Mouse (Mus musculus) neural tube, embryonic 15.5 days (tissue): ENCODE measurements around the gene 1700010B08Rik. TPM values are rescaled to one million over a fixed set of nuclear protein-coding genes. Genes with fewer than 3 reads are reported as not detected.
"Not testable (repeated sequence)": the region's sequence is repeated elsewhere in the genome, so short reads cannot be mapped to it uniquely, and the experiment has no call there.

Source experiments
- ATAC-seq: fragments of 200-750 bp; cut with Nextera tagmentation; 2 replicates; pipeline ENCODE4 v1.8.0; 2017; ENCODE audit warnings: mild to moderate bottlenecking, moderate TSS enrichment, moderate library complexity; ENCODE audit not compliant: low FRiP score
- H3K27ac ChIP-seq: fragments of 300-500 bp; sonication (generic); replicated peaks from 2 replicates; pipeline ENCODE4 v1.5.1; 2015; ENCODE audit warnings: mild to moderate bottlenecking, inconsistent platforms
- H3K27me3 ChIP-seq: fragments of 300-500 bp; sonication (generic); replicated peaks from 2 replicates; pipeline ENCODE4 v1.6.1; 2015; ENCODE audit warnings: inconsistent platforms
- H3K36me3 ChIP-seq: fragments of 300-500 bp; sonication (generic); 2 replicates; pipeline ENCODE4 v1.6.1; 2015; ENCODE audit warnings: inconsistent platforms
- H3K4me1 ChIP-seq: fragments of 300-500 bp; sonication (generic); 2 replicates; pipeline ENCODE4 v1.6.1; 2015; ENCODE audit warnings: inconsistent platforms
- H3K4me2 ChIP-seq: fragments of 300-500 bp; sonication (generic); 2 replicates; pipeline ENCODE4 v1.6.1; 2015; ENCODE audit warnings: inconsistent platforms, mild to moderate bottlenecking, moderate library complexity
- H3K4me3 ChIP-seq: fragments of 300-500 bp; sonication (generic); replicated peaks from 2 replicates; pipeline ENCODE4 v1.5.1; 2015; ENCODE audit warnings: mild to moderate bottlenecking, inconsistent platforms
- H3K9ac ChIP-seq: fragments of 300-500 bp; sonication (generic); replicated peaks from 2 replicates; pipeline ENCODE4 v1.6.1; 2015; ENCODE audit warnings: mild to moderate bottlenecking, inconsistent platforms
- H3K9me3 ChIP-seq: fragments of 300-500 bp; sonication (generic); replicated peaks from 2 replicates; pipeline ENCODE4 v1.6.1; 2016; ENCODE audit warnings: inconsistent platforms
- WGBS: fragments of 180-500 bp; shearing (Covaris S2); methylation state at CpG from one replicate; pipeline ENCODE4 v1.1.7; 2015; ENCODE audit warnings: mixed read lengths; 5-methylcytosine and 5-hydroxymethylcytosine counted together
- polyA plus RNA-seq: library from polyadenylated mRNA; unstranded; fragments of >200 nt; fragmentation: Nextera tagmentation; extraction: Ambion mirVana; gene quantifications from 2 replicates; pipeline ENCODE4 v1.2.1, GENCODE M21; 2015

The 1700010B08Rik gene
- not detected in 2 replicates for polyA plus RNA-seq

DNA sequence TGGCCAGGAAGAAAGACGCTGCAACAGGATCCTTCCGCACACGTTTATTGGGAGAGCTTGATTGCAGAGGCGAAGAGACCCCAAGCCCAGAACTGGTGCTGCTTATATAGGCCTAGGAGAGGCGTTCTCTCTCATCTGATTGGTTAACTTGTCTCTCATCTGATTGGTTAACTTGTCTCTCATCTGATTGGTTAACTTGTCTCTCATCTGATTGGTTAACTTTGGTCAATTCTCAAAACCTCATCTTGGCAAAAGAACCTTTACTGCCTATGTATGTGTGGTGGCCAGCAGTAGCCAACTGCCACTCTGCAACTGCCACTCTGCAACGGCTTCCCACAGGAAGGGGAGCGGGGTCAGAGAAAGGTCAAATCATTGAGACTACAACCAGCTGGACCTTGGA, at the start of gene 1700010B08Rik:
1700010B08Rik (plus strand) TSS at position 301 of the 400 bp plus-strand sequence.
- H3K36me3 ChIP-seq = not testable (repeated sequence)
- 86% methylated on average over 6 of the region's 7 CpGs for WGBS

GRCm38 (mm10) chr2:173672328-173672896, 46.8 kb upstream of the 1700010B08Rik start:
- H3K4me3 ChIP-seq = no peak overlapping the region
- no peaks in the 10 kb centered on the region for H3K9me3 ChIP-seq
- 48% methylated on average over 2 of the region's 2 CpGs for WGBS
- no peaks in the 10 kb centered on the region; the same call in 1 of the 2 replicates for H3K36me3 ChIP-seq
- peaks cover 12% of the 10 kb centered on the region; the same call in 1 of the 2 replicates for H3K4me1 ChIP-seq
- H3K4me2 ChIP-seq = no peak overlapping the region
- no peak overlapping the region for H3K27ac ChIP-seq
- H3K27me3 ChIP-seq = no peaks in the 10 kb centered on the region
- ATAC-seq = no peak
- H3K9ac ChIP-seq = no peak overlapping the region

More for the DNA sequence above, at the start of gene 1700010B08Rik:
- ATAC-seq, H3K27me3 ChIP-seq, H3K9ac ChIP-seq, H3K9me3 ChIP-seq, H3K27ac ChIP-seq, H3K4me2 ChIP-seq, H3K4me3 ChIP-seq: not testable (repeated sequence)
- peaks cover 12% of the 10 kb centered on the region for H3K4me1 ChIP-seq

- ATAC-seq = no peak
- H3K9ac ChIP-seq = no peak overlapping the region
- 87% methylated on average over 1 of the region's 1 CpGs for WGBS
- H3K27me3 ChIP-seq = no peaks in the 10 kb centered on the region
- peaks cover 12% of the 10 kb centered on the region; the same call in 1 of the 2 replicates for H3K4me1 ChIP-seq
- no peak overlapping the region for H3K4me2 ChIP-seq
- H3K4me3 ChIP-seq = no peak overlapping the region
- no peaks in the 10 kb centered on the region for H3K9me3 ChIP-seq
- no peak overlapping the region for H3K27ac ChIP-seq
- no peaks in the 10 kb centered on the region for H3K36me3 ChIP-seq
These were observed 45.7 kb upstream of the 1700010B08Rik start for GRCm38 (mm10) chr2:173673469-173673868.

DNA sequence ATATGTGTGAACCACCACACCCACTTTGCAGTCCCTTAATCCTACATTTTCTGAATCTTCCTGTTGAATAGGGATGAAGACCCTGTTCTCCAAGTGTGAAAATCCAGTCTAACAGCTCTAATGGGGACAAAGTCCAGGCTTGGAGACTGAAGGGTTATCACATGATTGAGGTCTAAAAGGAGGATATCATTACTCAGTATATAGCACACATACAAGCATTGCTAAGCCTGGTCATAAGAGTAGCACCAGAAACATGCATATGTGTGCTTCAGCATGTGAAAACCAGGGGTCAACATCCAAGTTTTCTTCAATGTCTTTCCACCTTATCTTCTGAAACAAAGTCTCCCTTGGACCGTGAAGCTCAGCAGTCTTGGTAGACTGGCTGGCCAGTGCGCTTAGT, 40.6 kb upstream of the 1700010B08Rik start:
- H3K4me3 ChIP-seq = no peak overlapping the region
- ATAC-seq = no peak
- no peaks in the 10 kb centered on the region for H3K36me3 ChIP-seq
- no peak overlapping the region for H3K9ac ChIP-seq
- 0 out of 2 replicates have a peak, but pooled peaks cover 3% of the 10 kb centered on the region for H3K4me1 ChIP-seq
- H3K27me3 ChIP-seq = no peaks in the 10 kb centered on the region
- no peaks in the 10 kb centered on the region for H3K9me3 ChIP-seq
- 98% methylated on average over 2 of the region's 2 CpGs for WGBS
- H3K27ac ChIP-seq = no peak overlapping the region
- no peak overlapping the region for H3K4me2 ChIP-seq

DNA sequence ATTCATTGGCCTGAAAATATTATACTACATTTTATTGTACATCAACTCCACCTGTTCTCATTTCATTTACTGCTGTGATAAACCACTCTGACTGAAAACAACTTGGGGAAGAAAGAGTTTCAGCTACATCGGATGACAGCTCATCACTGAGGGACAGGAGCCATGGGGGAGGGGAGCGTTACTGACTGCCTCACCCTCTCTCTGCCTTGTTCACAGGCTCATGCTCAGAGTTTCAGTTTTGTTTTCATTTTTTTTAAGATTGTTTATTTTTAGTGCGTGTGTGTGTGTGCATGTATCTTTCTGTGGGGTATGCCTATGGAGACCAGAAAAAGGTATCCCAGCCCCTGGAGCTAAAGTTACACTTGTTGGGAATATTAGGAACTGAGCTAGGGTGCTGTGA, 40.0 kb upstream of the 1700010B08Rik start:
- no peaks in the 10 kb centered on the region for H3K36me3 ChIP-seq
- ATAC-seq = no peak
- no peak overlapping the region for H3K27ac ChIP-seq
- 0 out of 2 replicates have a peak, but pooled peaks cover 3% of the 10 kb centered on the region for H3K4me1 ChIP-seq
- H3K27me3 ChIP-seq = no peaks in the 10 kb centered on the region
- no peaks in the 10 kb centered on the region for H3K9me3 ChIP-seq
- WGBS = 74% methylated on average over 3 of the region's 3 CpGs
- no peak overlapping the region for H3K9ac ChIP-seq
- no peak overlapping the region for H3K4me2 ChIP-seq
- no peak overlapping the region for H3K4me3 ChIP-seq

DNA sequence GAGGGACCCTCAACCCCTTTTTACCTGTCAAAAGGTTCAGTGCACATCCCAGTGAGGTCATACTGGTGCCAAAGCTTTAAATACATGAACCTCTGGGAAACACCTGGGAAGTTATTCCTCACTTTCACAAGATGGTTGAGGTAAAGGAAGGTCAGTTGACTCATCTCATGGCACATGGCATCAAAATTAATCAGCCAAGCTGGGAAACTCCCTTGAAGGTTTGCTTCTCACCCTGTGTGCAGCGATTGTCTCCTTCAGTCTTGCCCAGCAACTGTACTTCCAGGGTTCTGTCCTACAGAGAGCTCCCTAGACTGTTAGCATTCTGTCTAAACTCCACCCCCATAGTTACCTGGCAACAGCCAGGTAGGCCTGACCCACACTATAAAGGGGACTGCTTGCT, 39.1 kb upstream of the 1700010B08Rik start:
- Histone ChIP-seq H3K9me3 (no peaks in the 10 kb centered on the region), H3K9ac (no peak overlapping the region), H3K4me3 (no peak overlapping the region), H3K4me2 (no peak overlapping the region), H3K36me3 (no peaks in the 10 kb centered on the region), H3K4me1 (0 out of 2 replicates have a peak, but pooled peaks cover 3% of the 10 kb centered on the region), H3K27me3 (no peaks in the 10 kb centered on the region), H3K27ac (no peak overlapping the region)
- 83% methylated on average over 1 of the region's 1 CpGs for WGBS
- ATAC-seq = no peak

GRCm38 (mm10) chr2:173682773-173683172, 36.4 kb upstream of the 1700010B08Rik start:
- no peaks in the 10 kb centered on the region for H3K36me3 ChIP-seq
- H3K9me3 ChIP-seq = no peaks in the 10 kb centered on the region
- H3K9ac ChIP-seq = no peak overlapping the region
- H3K4me1 ChIP-seq = peaks cover 16% of the 10 kb centered on the region
- H3K4me3 ChIP-seq = no peak overlapping the region
- H3K27me3 ChIP-seq = no peaks in the 10 kb centered on the region
- 42% methylated on average over 10 of the region's 10 CpGs for WGBS
- H3K27ac ChIP-seq = no peak overlapping the region
- ATAC-seq = no peak
- H3K4me2 ChIP-seq = no peak overlapping the region

GRCm38 (mm10) chr2:173685781-173686361, 33.3 kb upstream of the 1700010B08Rik start:
- Histone ChIP-seq H3K4me1 (peaks cover 17% of the 10 kb centered on the region), H3K27me3 (no peaks in the 10 kb centered on the region), H3K9ac (no peak overlapping the region), H3K36me3 (peaks cover 6% of the 10 kb centered on the region; the same call in 1 of the 2 replicates), H3K4me2 (no peak overlapping the region), H3K4me3 (no peak overlapping the region), H3K27ac (no peak overlapping the region), H3K9me3 (no peaks in the 10 kb centered on the region)
- WGBS = 92% methylated on average over 3 of the region's 3 CpGs
- no peak for ATAC-seq

GRCm38 (mm10) chr2:173687363-173687762, 31.9 kb upstream of the 1700010B08Rik start:
- Histone ChIP-seq H3K9me3 (no peaks in the 10 kb centered on the region), H3K27me3 (no peaks in the 10 kb centered on the region), H3K4me1 (peaks cover 21% of the 10 kb centered on the region), H3K9ac (no peak overlapping the region), H3K4me3 (no peak overlapping the region), H3K4me2 (no peak overlapping the region), H3K36me3 (peaks cover 6% of the 10 kb centered on the region; the same call in 1 of the 2 replicates), H3K27ac (no peak overlapping the region)
- no peak for ATAC-seq
- WGBS = 85% methylated on average over 5 of the region's 5 CpGs

DNA sequence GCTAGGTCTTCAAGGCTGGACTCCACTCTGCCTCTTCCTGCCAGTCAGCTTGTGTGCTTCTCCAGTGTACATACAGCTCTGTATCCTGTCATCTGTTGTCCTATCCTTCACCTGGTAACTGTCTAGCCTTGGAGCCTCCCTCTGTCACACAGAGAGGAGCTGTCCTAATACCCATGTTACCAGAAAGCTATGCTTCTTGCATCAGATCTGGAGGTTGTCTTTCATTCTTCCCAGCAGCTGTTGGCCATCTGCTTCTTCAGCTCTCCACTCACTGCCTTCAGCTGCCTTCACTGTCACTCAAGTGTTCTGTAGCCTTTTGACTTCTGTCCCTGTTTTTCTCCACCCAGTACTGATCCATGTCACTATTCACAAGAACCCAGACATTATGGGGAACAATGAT, 29.4 kb upstream of the 1700010B08Rik start:
- ATAC-seq = no peak
- Histone ChIP-seq H3K27me3 (no peaks in the 10 kb centered on the region), H3K4me3 (no peak overlapping the region), H3K4me2 (no peak overlapping the region), H3K27ac (no peak overlapping the region), H3K9ac (no peak overlapping the region), H3K9me3 (no peaks in the 10 kb centered on the region), H3K4me1 (peaks cover 18% of the 10 kb centered on the region), H3K36me3 (peaks cover 6% of the 10 kb centered on the region; the same call in 1 of the 2 replicates)

- Histone ChIP-seq H3K9me3 (no peaks in the 10 kb centered on the region), H3K4me2 (no peak overlapping the region), H3K4me1 (peaks cover 11% of the 10 kb centered on the region), H3K36me3 (peaks cover 12% of the 10 kb centered on the region), H3K27ac (0 out of 2 replicates have a peak overlapping the region, but pooled peaks have one; percentile 19), H3K4me3 (no peak overlapping the region), H3K9ac (no peak overlapping the region), H3K27me3 (no peaks in the 10 kb centered on the region)
- WGBS = 85% methylated on average over 6 of the region's 6 CpGs
- ATAC-seq = no peak
These were observed 27.5 kb upstream of the 1700010B08Rik start for GRCm38 (mm10) chr2:173691748-173692147.

DNA sequence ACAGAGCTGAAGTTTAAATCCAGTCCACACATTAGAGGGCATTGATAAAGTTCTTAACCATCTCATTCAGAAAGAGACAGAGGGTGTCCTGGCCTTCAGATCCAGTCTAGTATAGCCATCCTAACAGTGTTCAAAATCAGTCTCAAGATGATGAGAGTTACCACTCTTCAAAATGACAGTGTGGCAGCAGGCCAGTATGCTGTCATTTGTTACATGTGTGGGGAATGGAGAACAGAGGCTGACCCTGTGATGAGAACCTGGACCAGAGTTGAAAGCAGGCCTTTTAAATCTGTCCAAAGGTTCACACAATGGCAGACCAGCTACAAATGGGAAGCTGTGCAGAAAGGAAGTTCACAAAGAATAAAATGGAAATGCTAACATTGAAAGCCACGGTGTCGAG, 26.5 kb upstream of the 1700010B08Rik start:
- Histone ChIP-seq H3K4me1 (peaks cover 6% of the 10 kb centered on the region), H3K36me3 (peaks cover 20% of the 10 kb centered on the region), H3K4me3 (no peak overlapping the region), H3K9me3 (no peaks in the 10 kb centered on the region), H3K27me3 (no peaks in the 10 kb centered on the region), H3K4me2 (no peak overlapping the region), H3K27ac (no peak overlapping the region), H3K9ac (no peak overlapping the region)
- WGBS = 77% methylated on average over 2 of the region's 2 CpGs
- ATAC-seq = no peak
